Mouse (Mus musculus): ENCODE measurements around the gene Nit1.
"Not testable (repeated sequence)": the region's sequence is repeated elsewhere in the genome, so short reads cannot be mapped to it uniquely, and the experiment has no call there.

- TF ChIP-seq BHLHE40 (IDR thresholded peaks at IDR 0.05; ENCODE audit: borderline replicate concordance, low read depth, low read length); POLR2A (IDR thresholded peaks at IDR 0.05; ENCODE audit: control insufficient read depth in 1 of 2, insufficient read depth in 1 of 2, low read depth in 1 of 2, low read length in 2 of 2, poor library complexity in 1 of 2); USF1 (IDR thresholded peaks at IDR 0.05; ENCODE audit: low read depth, low read length); TAL1 (IDR thresholded peaks at IDR 0.05; ENCODE audit: low read length); MAZ (IDR thresholded peaks at IDR 0.05; ENCODE audit: low read depth, low read length); CTCF (IDR thresholded peaks at IDR 0.05 in 2 of 3, conservative IDR thresholded peaks at IDR 0.05 in 1 of 3; ENCODE audit: control insufficient read depth in 1 of 3, insufficient read depth in 1 of 3, low read depth in 2 of 3, low read length in 3 of 3, poor library complexity in 1 of 3, severe bottlenecking in 1 of 3); RCOR1 (IDR thresholded peaks at IDR 0.05; ENCODE audit: low read depth, low read length); RAD21 (IDR thresholded peaks at IDR 0.05; ENCODE audit: low read depth, low read length); NELFE (IDR thresholded peaks at IDR 0.05; ENCODE audit: low read depth, low read length); MYC (IDR thresholded peaks at IDR 0.05; ENCODE audit: low read depth, low read length); POLR2AphosphoS2 (IDR thresholded peaks at IDR 0.05; ENCODE audit: low read length); HCFC1 (IDR thresholded peaks at IDR 0.05; ENCODE audit: low read depth, low read length); ZMIZ1 (IDR thresholded peaks at IDR 0.05; ENCODE audit: low read depth, low read length); MAX (IDR thresholded peaks at IDR 0.05; ENCODE audit: low read length): not testable (repeated sequence)
Measured at GRCm38 (mm10) chr1:171306157-171306556, 39.3 kb downstream of the Nit1 start.
